In genomic region chr3:28543380-28543984, GRCm38 (mm10) we compare ENCODE assay signal across 8 mouse cellular contexts.
DNase-seq lines count a peak whose midpoint lies in the region; ATAC-seq and TF ChIP-seq lines count a peak whose summit lies in the region.

No protein-coding gene starts in this region.

- H3K27ac ChIP-seq in heart, embryonic 12.5 days (ENCODE audit: poor library complexity, severe bottlenecking), result no peak overlapping the region

- H3K27me3 ChIP-seq in heart, embryonic 12.5 days (replicated peaks), result no peaks in the 10 kb centered on the region
- no peaks in the 10 kb centered on the region for H3K27me3 ChIP-seq in Patski

- 72% methylated on average over 10 of the region's 10 CpGs for WGBS in heart, embryonic 12.5 days

- H3K4me1 ChIP-seq in heart, embryonic 12.5 days (replicated peaks), result no peaks in the 10 kb centered on the region

- intact Hi-C loops in gastrocnemius, postnatal 14 days (cut with DNase I; ENCODE audit: low total_unique reads), result no loop called here

- H3K36me3 ChIP-seq in heart, embryonic 12.5 days, result 0 out of 2 replicates have a peak, but pooled peaks cover 3% of the 10 kb centered on the region

- TF ChIP-seq CTCF in Patski (IDR thresholded peaks at IDR 0.05), result peak; percentile 92

- no peak overlapping the region for H3K9ac ChIP-seq in heart, embryonic 12.5 days

- DNase-seq in heart, adult 8-10 months (ENCODE audit: low spot score), result peak; percentile 35
- DNase-seq in 3T3-L1 (ENCODE audit: low read depth, low spot score), result peak; percentile 68
- DNase-seq in Patski (ENCODE audit: low read depth, low spot score), result no peak
- DNase-seq in gastrocnemius, postnatal 14 days, result peak; percentile 28
- DNase-seq in lung, postnatal 36 days, result peak; percentile 74
- DNase-seq in right cerebral cortex, postnatal 10 days (ENCODE audit: low spot score in 2 of 2), result no peak
- DNase-seq in ovary, postnatal 10 days (ENCODE audit: low spot score), result no peak

- POLR2A ChIA-PET in Patski (lab: Charles Lee), result interaction anchor here (0.7 to 1.1 kb wide), 4 partner anchors 20 to 393 kb away, joined by 3 to 4 read pairs (median 3); no protein-coding TSS in a partner anchor

- no peak overlapping the region for H3K4me3 ChIP-seq in heart, embryonic 12.5 days

- peaks cover 2% of the 10 kb centered on the region; the same call in 1 of the 2 replicates for H3K9me3 ChIP-seq in heart, embryonic 12.5 days (replicated peaks)

- H3K4me2 ChIP-seq in heart, embryonic 12.5 days, result no peak overlapping the region

- CTCF ChIA-PET in Patski (lab: Charles Lee), result interaction anchor here (0.7 to 3.7 kb wide), 32 partner anchors 10 to 386 kb away, joined by 3 to 33 read pairs (median 3); no protein-coding TSS in a partner anchor

- no peak for ATAC-seq in heart, embryonic 12.5 days (ENCODE audit: insufficient number of reproducible peaks, low FRiP score)
- ATAC-seq in Patski, result peak; percentile 79

- in situ Hi-C loops in Patski (cut with MboI; ENCODE audit: low pct_unique_long_range_greater_than_20kb), result loop anchor here (10.0 kb wide), 1 partner anchor 379 kb away; no protein-coding TSS in a partner anchor

Comparison
In these comparisons a context has a peak if more than half of its experiments do, and no peak if none do; other contexts are left out.
1. DNase-seq: peak in heart, adult 8-10 months (single experiment), 3T3-L1 (single experiment), gastrocnemius, postnatal 14 days (single experiment) and lung, postnatal 36 days (single experiment); none in Patski (single experiment), right cerebral cortex, postnatal 10 days (0 of 2) and ovary, postnatal 10 days (single experiment).